Mouse (Mus musculus): ENCODE data around the gene Tppp3. TPM values are rescaled to one million over a fixed set of nuclear protein-coding genes. Genes with fewer than 3 reads are reported as not detected.
A peak's percentile ranks its signal among the peaks of the same experiment; 100 is the strongest.

Tppp3 gene
- polyA plus RNA-seq, 1 experiment from 2014 or later, result 94.2 TPM

DNA sequence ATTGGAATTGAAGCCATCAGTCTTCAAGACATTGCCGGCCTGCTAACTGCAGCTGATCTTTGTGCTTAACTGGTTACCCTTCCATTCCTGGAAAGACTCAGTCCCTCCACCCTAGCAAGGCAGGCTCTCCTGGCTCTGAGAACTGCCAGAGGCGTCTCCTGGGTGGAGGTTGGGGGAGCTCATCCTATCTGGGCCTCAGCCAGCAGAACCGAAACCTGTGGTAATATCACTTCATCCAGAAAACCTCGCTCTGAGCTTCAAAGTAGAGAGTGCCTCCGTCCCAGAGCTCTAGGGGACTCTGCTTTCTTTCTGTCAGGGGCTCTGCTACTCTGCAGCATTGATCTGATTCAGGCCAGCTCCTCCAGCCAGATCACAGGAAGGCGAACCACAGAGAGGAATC lies 35.7 kb upstream of the Tppp3 start:
- Histone ChIP-seq H3K4me3 (no peak overlapping the region), H3K36me3 (no peaks in the 10 kb centered on the region), H3K4me1 (peaks cover 8% of the 10 kb centered on the region), H3K9ac (replicated peaks) (no peak overlapping the region), H3K9me3 (no peaks in the 10 kb centered on the region), H3K4me2 (replicated peaks) (no peak overlapping the region), H3K27me3 (no peaks in the 10 kb centered on the region), H3K27ac (replicated peaks) (no peak overlapping the region)
- ATAC-seq (ENCODE audit: low FRiP score, low read depth), result no peak
- 78% methylated on average over 6 of the region's 6 CpGs for WGBS

DNA sequence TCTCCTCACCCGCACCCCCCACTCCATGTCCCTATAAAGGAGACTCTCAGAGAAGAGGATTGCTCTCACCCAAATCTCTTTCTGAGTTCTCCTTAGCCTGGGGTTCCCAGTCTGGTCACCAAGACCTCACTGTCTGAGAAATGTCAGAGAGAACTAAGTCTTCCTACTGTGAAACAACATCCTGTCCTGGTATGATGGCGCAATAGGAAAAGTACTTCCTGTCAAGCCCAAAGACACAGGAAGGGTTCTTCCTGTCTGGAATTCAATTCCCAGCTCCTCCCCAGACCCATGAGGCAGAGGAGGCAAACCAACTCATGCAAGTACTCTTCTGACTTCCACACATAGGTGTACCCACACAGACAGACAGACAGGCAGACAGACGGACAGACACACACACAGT lies 33.3 kb upstream of the Tppp3 start:
- H3K9ac ChIP-seq (replicated peaks), result no peak overlapping the region
- peaks cover 8% of the 10 kb centered on the region for H3K4me1 ChIP-seq
- 90% methylated on average over 3 of the region's 3 CpGs for WGBS
- no peak overlapping the region for H3K4me3 ChIP-seq
- no peaks in the 10 kb centered on the region for H3K27me3 ChIP-seq
- H3K36me3 ChIP-seq, result no peaks in the 10 kb centered on the region
- no peaks in the 10 kb centered on the region for H3K9me3 ChIP-seq
- H3K4me2 ChIP-seq (replicated peaks), result no peak overlapping the region
- no peak for ATAC-seq (ENCODE audit: low FRiP score, low read depth)
- no peak overlapping the region for H3K27ac ChIP-seq (replicated peaks)

DNA sequence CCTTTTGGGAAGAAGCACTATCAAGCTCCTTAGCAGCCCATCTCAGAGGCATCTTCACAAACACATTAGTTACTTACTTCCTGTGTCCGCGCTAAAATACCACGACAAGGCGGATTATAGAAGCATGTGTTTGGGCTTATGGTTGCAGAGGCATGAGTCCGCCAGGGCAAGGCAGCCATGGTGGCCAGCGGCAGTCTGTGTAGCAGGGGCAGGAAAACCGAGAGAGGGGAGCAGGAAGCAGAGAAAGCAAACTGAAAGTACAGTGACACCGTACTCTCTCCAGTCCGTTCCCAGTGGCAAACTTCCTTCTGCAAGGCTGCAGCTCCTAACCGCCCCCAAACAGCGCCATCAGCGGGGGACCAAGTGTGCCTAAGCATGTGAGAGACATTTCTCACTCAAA lies 28.5 kb upstream of the Tppp3 start:
- peaks cover 23% of the 10 kb centered on the region for H3K4me1 ChIP-seq
- no peak for ATAC-seq (ENCODE audit: low FRiP score, low read depth)
- no peaks in the 10 kb centered on the region for H3K9me3 ChIP-seq
- no peak overlapping the region for H3K4me2 ChIP-seq (replicated peaks)
- H3K9ac ChIP-seq (replicated peaks), result no peak overlapping the region
- 0 out of 2 replicates have a peak, but pooled peaks cover 4% of the 10 kb centered on the region for H3K27me3 ChIP-seq
- 74% methylated on average over 12 of the region's 12 CpGs for WGBS
- no peak overlapping the region for H3K27ac ChIP-seq (replicated peaks)
- no peaks in the 10 kb centered on the region for H3K36me3 ChIP-seq
- no peak overlapping the region for H3K4me3 ChIP-seq

DNA sequence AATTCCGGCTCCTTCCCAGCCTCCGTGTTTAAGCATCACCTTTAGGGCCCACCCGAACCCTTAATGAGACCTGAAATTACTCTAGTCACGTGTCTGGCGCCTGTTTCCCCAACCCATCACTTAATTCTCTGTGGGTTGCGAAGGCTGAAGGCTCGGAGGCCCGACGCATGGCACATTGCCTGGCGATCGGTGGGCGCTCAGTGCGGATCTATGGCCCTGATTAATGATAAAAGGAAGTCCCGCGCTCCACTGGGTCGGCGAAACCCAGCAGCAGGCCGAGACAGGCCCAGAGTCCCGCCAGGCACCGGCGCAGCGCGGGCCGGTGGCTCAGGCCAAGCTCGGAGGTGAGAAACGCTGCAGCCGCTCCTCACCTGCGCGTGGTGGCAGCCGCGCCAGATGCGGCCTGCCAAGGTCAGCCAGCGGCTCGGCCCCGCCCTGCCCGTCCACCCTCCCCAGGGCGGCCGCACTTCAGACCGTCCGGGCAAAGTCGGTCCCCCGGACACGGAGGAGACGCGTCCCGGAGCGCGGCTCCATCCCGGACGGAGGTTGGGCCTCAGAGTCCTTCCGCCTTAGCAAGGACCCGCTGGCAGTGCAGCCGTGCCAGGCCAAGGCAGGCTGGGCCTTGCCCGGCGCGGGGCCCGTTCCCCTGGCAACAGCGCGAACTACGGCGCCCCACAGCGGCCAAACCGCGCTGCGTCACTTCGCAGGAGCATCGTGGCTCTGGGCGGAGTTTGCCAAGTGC lies 25.3 kb upstream of the Tppp3 start, which contains the start of gene Zdhhc1:
Gene Zdhhc1 (minus strand): TSS at position 464 of the 742 bp plus-strand sequence.
- H3K4me1 ChIP-seq, result peaks cover 27% of the 10 kb centered on the region
- H3K27ac ChIP-seq (replicated peaks), result peak within 1 kb of the TSS; percentile 40
- H3K9me3 ChIP-seq, result no peaks in the 10 kb centered on the region
- peak; percentile 82 for ATAC-seq (ENCODE audit: low FRiP score, low read depth)
- peak within 1 kb of the TSS; percentile 76 for H3K4me3 ChIP-seq
- H3K9ac ChIP-seq (replicated peaks), result peak within 1 kb of the TSS; percentile 77
- H3K27me3 ChIP-seq, result 0 out of 2 replicates have a peak, but pooled peaks cover 6% of the 10 kb centered on the region
- H3K36me3 ChIP-seq, result no peaks in the 10 kb centered on the region
- peak within 1 kb of the TSS; percentile 89 for H3K4me2 ChIP-seq (replicated peaks)
- under 1% methylated on average over 67 of the region's 68 CpGs for WGBS

DNA sequence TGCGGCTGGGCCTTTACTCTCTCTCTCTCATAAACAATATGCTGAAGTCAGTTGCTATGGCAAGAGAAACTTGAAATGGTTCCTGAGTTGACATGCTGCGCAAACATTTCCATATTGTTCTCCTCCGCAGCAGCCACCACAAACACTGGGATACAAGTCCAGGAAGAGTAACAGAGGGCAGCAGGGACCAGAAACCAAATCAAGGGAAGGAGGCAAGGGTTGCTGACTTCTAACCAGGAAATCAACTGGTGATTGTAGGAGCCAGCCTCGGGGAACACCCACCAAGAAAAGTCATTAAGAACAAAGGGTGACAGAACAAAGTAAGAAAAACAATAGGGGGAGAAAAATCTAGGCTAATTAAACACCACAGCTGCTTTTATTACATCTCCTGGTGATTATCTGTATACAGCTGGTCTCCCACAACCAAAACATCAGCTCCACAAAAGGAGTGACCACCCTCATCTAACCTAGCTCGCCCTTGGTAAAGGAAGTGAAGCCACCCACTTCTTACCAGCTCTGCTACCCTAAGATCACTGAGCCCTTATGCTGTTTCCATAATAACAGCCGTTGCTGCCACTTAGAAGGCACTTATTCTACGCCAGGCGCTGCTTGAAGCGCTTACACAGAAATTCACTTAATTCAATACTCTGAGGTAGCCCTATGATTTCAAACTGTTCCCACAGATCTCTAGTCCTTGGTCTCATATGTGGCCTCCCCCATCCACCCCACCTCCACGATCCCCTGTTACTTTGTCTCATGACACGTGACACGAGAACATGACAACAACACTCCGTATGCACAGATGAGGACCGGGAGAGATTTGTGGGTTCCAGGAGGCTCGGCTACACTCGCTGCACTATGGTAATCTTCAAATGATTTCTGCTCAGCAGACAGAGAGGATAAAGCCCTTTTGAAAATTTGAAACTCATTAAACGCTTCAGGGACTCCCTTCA lies 24.3 kb upstream of the Tppp3 start:
- Histone ChIP-seq H3K9ac (replicated peaks) (peak overlapping the region; percentile 77), H3K4me2 (replicated peaks) (peak overlapping the region; percentile 89), H3K27me3 (0 out of 2 replicates have a peak, but pooled peaks cover 6% of the 10 kb centered on the region), H3K27ac (replicated peaks) (no peak overlapping the region), H3K4me3 (peak overlapping the region; percentile 76), H3K36me3 (no peaks in the 10 kb centered on the region), H3K4me1 (peaks cover 27% of the 10 kb centered on the region), H3K9me3 (no peaks in the 10 kb centered on the region)
- WGBS, result 25% methylated on average over 17 of the region's 17 CpGs
- ATAC-seq (ENCODE audit: low FRiP score, low read depth), result peak; percentile 12; the same call in 1 of the 2 replicates

DNA sequence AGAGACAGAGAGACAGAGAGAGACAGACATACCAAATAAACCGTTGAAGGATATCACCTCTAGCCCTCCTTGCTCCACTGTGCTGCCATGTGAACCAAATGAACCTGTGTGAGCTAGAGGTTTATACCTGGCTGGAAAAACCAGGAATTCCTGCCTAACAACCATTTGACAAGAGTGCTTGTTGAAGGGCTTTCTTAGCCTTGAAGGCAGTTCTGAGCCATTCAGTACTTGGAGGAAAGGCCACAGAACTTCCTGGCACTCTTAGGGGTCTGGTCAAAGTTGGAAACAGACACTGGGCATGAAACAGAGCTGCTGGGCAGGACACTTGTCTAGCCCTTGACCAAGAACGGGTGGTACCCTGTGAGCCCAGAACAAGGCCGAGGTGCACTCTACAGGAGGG lies 23.2 kb upstream of the Tppp3 start:
- Histone ChIP-seq H3K27ac (replicated peaks) (no peak overlapping the region), H3K9me3 (no peaks in the 10 kb centered on the region), H3K4me3 (no peak overlapping the region), H3K4me1 (peaks cover 27% of the 10 kb centered on the region), H3K27me3 (0 out of 2 replicates have a peak, but pooled peaks cover 6% of the 10 kb centered on the region), H3K4me2 (replicated peaks) (no peak overlapping the region), H3K36me3 (no peaks in the 10 kb centered on the region), H3K9ac (replicated peaks) (no peak overlapping the region)
- no peak for ATAC-seq (ENCODE audit: low FRiP score, low read depth)
- WGBS, result 92% methylated on average over 3 of the region's 3 CpGs

DNA sequence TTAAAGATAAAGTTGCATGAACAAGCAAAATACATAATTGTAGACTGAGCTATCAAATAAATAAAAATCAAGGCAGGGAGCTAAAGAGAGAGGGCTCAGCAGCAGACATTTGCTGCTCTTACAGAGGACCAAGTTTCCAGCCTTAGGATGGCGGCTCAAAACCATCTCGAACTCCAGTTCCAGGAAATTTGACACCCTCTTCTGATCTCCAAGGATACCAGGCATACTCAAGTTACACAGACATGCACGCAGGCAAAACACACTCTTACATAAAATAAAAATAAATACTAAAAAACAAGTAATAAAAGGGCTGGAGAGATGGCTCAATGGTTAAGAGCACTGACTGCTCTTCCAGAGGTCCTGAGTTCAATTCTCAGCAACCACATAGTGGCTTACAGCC lies 22.2 kb upstream of the Tppp3 start:
- no peak for ATAC-seq (ENCODE audit: low FRiP score, low read depth)
- H3K4me2 ChIP-seq (replicated peaks), result no peak overlapping the region
- 67% methylated on average over 3 of the region's 3 CpGs for WGBS

DNA sequence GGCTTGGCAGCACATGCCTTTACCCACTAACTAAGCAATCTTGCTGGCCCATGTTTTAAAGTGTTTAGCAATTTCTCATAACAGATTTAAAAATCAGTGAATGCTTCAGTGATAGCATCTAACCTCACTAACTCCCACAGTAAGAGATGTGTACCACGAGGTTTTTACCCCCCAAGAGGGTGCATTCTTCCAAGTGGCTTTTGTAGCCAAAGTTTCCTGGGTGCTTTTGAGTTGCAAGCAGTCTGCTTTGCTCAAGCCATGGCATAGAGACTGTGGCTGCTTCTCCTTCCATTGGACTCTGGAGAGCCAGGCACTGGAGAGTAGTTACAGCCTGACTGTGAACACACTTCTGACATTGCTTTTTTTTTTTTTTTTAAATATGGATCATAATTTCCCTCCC lies 18.0 kb upstream of the Tppp3 start:
- WGBS, result 46% methylated on average over 1 of the region's 1 CpGs
- H3K4me2 ChIP-seq (replicated peaks), result no peak overlapping the region

More for the DNA sequence above, 22.2 kb upstream of the Tppp3 start:
- H3K4me1 ChIP-seq, result peaks cover 27% of the 10 kb centered on the region
- H3K36me3 ChIP-seq, result no peaks in the 10 kb centered on the region
- H3K27me3 ChIP-seq, result 0 out of 2 replicates have a peak, but pooled peaks cover 6% of the 10 kb centered on the region
- H3K4me3 ChIP-seq, result no peak overlapping the region
- no peak overlapping the region for H3K9ac ChIP-seq (replicated peaks)
- H3K27ac ChIP-seq (replicated peaks), result no peak overlapping the region
- H3K9me3 ChIP-seq, result no peaks in the 10 kb centered on the region

DNA sequence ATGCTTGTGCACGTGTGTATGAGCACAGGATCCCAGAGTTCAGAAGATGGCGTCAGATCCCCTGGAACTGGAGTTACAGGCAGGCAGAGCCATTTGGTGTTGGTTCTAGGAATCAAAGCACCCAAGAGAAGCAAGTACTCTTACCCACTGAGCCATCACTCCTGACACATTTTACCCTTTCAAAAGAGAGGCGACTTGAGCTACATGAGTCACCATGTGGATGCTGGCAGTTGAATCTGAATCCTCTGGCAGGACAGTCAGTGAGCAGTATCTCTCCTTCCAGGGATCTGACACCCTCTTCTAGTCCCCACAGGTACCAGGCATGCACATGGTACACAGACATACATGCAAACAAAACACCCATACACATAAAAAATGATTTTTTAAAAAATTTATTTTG lies 16.8 kb upstream of the Tppp3 start:
- WGBS, result 69% methylated on average over 3 of the region's 3 CpGs
- Histone ChIP-seq H3K9me3 (no peaks in the 10 kb centered on the region), H3K4me2 (replicated peaks) (no peak overlapping the region), H3K27ac (replicated peaks) (no peak overlapping the region), H3K4me1 (peaks cover 10% of the 10 kb centered on the region), H3K4me3 (no peak overlapping the region), H3K36me3 (no peaks in the 10 kb centered on the region), H3K27me3 (no peaks in the 10 kb centered on the region), H3K9ac (replicated peaks) (no peak overlapping the region)
- no peak for ATAC-seq (ENCODE audit: low FRiP score, low read depth)

More for the DNA sequence above, 18.0 kb upstream of the Tppp3 start:
- H3K4me3 ChIP-seq, result no peak overlapping the region
- no peaks in the 10 kb centered on the region for H3K9me3 ChIP-seq
- peaks cover under 1% of the 10 kb centered on the region; the same call in 1 of the 2 replicates for H3K4me1 ChIP-seq
- no peak overlapping the region for H3K27ac ChIP-seq (replicated peaks)
- no peak for ATAC-seq (ENCODE audit: low FRiP score, low read depth)
- H3K27me3 ChIP-seq, result no peaks in the 10 kb centered on the region
- H3K9ac ChIP-seq (replicated peaks), result no peak overlapping the region
- H3K36me3 ChIP-seq, result no peaks in the 10 kb centered on the region

DNA sequence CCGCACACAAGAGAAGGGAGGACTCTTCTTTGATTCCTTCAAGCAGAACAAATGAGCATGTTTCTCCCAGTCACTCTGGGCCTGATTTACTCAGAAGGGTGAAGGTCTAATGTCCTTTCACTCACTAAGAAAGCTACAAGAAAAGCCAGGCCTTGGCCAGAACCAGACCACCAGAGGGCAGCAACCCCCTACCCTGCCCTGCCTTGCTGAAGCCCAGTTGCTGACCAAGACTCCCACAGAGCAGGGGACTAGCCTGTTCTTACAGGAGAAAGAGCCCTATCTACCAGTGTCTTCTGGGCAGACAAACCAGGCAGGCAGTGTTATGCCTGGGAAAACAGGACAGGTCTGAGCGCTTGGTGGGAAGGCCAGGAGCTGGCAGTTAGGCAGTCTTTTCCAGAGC lies 13.1 kb upstream of the Tppp3 start:
- peak overlapping the region; percentile 12 for H3K27ac ChIP-seq (replicated peaks)
- no peak overlapping the region for H3K4me3 ChIP-seq
- 26% methylated on average over 2 of the region's 2 CpGs for WGBS

DNA sequence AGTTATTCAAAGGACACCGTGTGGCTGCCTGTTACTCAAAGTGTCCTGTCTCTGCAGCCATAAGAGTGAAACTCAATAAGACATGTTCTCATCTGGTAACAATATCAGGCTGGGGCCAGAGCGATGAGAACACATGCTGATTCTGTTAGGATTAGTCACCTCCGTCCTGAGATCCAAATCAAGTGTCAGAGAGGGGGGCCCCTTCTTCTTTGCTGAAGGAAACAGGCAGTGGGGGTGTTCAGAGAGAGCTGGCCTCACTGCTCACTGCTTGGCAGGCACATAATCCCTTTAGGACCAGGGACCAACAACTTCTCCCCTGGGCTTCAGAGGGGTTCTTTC lies 12.7 kb upstream of the Tppp3 start:
- no peak overlapping the region for H3K9ac ChIP-seq (replicated peaks)
- H3K27me3 ChIP-seq, result no peaks in the 10 kb centered on the region
- H3K27ac ChIP-seq (replicated peaks), result peak overlapping the region; percentile 12
- H3K9me3 ChIP-seq, result no peaks in the 10 kb centered on the region
- no peak overlapping the region for H3K4me2 ChIP-seq (replicated peaks)
- ATAC-seq (ENCODE audit: low FRiP score, low read depth), result peak; percentile 55; the same call in 1 of the 2 replicates
- H3K4me3 ChIP-seq, result no peak overlapping the region
- WGBS, result 18% methylated on average over 3 of the region's 3 CpGs
- peaks cover 15% of the 10 kb centered on the region for H3K4me1 ChIP-seq
- H3K36me3 ChIP-seq, result 0 out of 2 replicates have a peak, but pooled peaks cover 3% of the 10 kb centered on the region

More for the DNA sequence above, 13.1 kb upstream of the Tppp3 start:
- Histone ChIP-seq H3K9me3 (no peaks in the 10 kb centered on the region), H3K27me3 (no peaks in the 10 kb centered on the region), H3K36me3 (0 out of 2 replicates have a peak, but pooled peaks cover 2% of the 10 kb centered on the region), H3K4me1 (peaks cover 15% of the 10 kb centered on the region), H3K4me2 (replicated peaks) (no peak overlapping the region), H3K9ac (replicated peaks) (no peak overlapping the region)
- ATAC-seq (ENCODE audit: low FRiP score, low read depth), result peak; percentile 50; the same call in 1 of the 2 replicates

Measured in midbrain, embryonic 12.5 days (tissue).